Mouse (Mus musculus): ENCODE data around the gene Tuba1c. TPM values are rescaled to one million over a fixed set of nuclear protein-coding genes. Genes with fewer than 3 reads are reported as not detected.

Tuba1c gene
- polyA plus RNA-seq, 1 experiment from 2014 or later, result 244 TPM

- no peaks in the 10 kb centered on the region for H3K36me3 ChIP-seq
- H3K9me3 ChIP-seq (replicated peaks), result no peaks in the 10 kb centered on the region; the same call in 1 of the 2 replicates
- H3K27ac ChIP-seq, result no peak overlapping the region
- no peak overlapping the region for H3K4me3 ChIP-seq
- H3K9ac ChIP-seq, result no peak overlapping the region
- no peak for ATAC-seq
- WGBS (ENCODE audit: insufficient replicate concordance), result 79% methylated on average over 7 of the region's 7 CpGs
- H3K4me2 ChIP-seq, result no peak overlapping the region
- H3K27me3 ChIP-seq (replicated peaks), result peaks cover 27% of the 10 kb centered on the region
- H3K4me1 ChIP-seq, result peaks cover 7% of the 10 kb centered on the region; the same call in 1 of the 2 replicates
These were observed 8.4 kb upstream of the Tuba1c start for GRCm38 (mm10) chr15:99021255-99021654.

- Histone ChIP-seq H3K27ac (no peak overlapping the region), H3K27me3 (replicated peaks) (peaks cover 10% of the 10 kb centered on the region; the same call in 1 of the 2 replicates), H3K36me3 (no peaks in the 10 kb centered on the region), H3K9me3 (replicated peaks) (no peaks in the 10 kb centered on the region; the same call in 1 of the 2 replicates), H3K4me3 (no peak overlapping the region), H3K4me2 (no peak overlapping the region), H3K9ac (no peak overlapping the region), H3K4me1 (peaks cover 19% of the 10 kb centered on the region)
- no peak for ATAC-seq
- WGBS (ENCODE audit: insufficient replicate concordance), result 17% methylated on average over 7 of the region's 8 CpGs
These were observed 4.9 kb upstream of the Tuba1c start for GRCm38 (mm10) chr15:99024668-99025314.

DNA sequence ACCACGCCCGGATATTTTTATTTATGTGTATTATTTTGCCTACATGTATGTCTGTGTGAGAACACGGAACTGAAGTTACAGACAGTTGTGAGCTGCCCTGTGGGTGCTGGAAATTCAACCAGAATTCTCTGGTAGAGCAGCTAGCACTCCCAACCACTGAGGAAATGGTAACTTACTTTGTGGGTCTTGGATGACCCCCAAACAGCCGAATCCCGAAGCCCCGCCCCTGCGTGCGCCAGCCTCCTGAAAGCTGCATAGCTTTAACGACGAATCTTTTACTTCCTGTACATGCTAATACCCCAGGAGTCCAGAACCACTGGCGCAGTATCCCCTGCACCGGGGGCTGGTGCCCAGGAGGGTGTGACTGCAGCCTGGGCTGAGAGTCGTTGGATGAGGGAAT lies 4.3 kb upstream of the Tuba1c start:
- WGBS (ENCODE audit: insufficient replicate concordance), result 51% methylated on average over 13 of the region's 13 CpGs

DNA sequence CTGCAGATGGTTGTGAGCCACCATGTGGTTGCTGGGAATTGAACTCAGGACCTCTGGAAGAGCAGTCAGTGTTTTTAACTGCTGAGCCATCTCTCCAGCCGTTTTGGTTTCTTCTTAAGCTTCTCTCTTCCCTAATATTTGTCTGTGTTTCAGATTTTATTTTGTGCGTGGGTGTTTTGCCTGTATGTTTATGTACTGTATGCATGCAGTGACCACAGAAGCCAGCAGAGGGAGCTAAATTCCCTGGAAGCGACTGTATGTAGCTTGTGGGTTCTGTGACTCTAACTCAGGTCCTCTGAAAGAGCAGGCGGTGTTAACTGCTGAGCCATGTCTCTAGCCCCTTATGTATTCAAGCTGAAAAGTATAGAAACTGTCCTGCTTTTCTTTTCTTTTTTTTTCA lies 3.4 kb upstream of the Tuba1c start:
- peaks cover 21% of the 10 kb centered on the region for H3K4me1 ChIP-seq
- H3K4me3 ChIP-seq, result no peak overlapping the region
- no peaks in the 10 kb centered on the region; the same call in 1 of the 2 replicates for H3K9me3 ChIP-seq (replicated peaks)
- no peak overlapping the region for H3K27ac ChIP-seq
- 32% methylated on average over 4 of the region's 4 CpGs for WGBS (ENCODE audit: insufficient replicate concordance)
- peaks cover 7% of the 10 kb centered on the region; the same call in 1 of the 2 replicates for H3K27me3 ChIP-seq (replicated peaks)
- H3K36me3 ChIP-seq, result no peaks in the 10 kb centered on the region
- no peak for ATAC-seq
- H3K9ac ChIP-seq, result no peak overlapping the region
- no peak overlapping the region for H3K4me2 ChIP-seq

More for the DNA sequence above, 4.3 kb upstream of the Tuba1c start:
- Histone ChIP-seq H3K36me3 (no peaks in the 10 kb centered on the region), H3K27ac (no peak overlapping the region), H3K27me3 (replicated peaks) (peaks cover 7% of the 10 kb centered on the region; the same call in 1 of the 2 replicates), H3K4me3 (no peak overlapping the region), H3K4me2 (no peak overlapping the region), H3K4me1 (peaks cover 19% of the 10 kb centered on the region), H3K9me3 (replicated peaks) (no peaks in the 10 kb centered on the region; the same call in 1 of the 2 replicates), H3K9ac (no peak overlapping the region)
- ATAC-seq, result no peak

DNA sequence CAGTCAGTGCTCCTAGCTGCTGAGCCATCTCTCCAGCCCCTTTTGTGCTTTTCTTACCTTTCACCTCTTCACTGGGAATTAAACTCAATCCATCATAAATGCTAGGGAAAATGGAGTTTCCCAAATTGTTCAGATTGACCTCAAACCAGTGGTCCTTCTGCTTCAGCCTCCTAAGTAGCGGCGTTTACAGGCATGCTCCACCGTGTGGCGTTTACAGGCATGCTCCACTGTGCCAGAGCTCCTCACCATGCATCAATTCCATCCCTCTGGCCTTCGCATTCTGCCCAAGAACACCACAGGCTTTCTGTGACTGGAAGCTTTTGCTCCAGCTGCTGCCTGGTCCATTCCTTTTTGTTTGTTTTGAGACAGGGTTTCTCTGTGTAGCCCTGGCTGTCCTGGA lies 2.6 kb upstream of the Tuba1c start:
- H3K9me3 ChIP-seq (replicated peaks), result no peaks in the 10 kb centered on the region
- H3K4me1 ChIP-seq, result peaks cover 29% of the 10 kb centered on the region
- peaks cover 2% of the 10 kb centered on the region; the same call in 1 of the 2 replicates for H3K36me3 ChIP-seq
- no peak for ATAC-seq
- no peak overlapping the region for H3K9ac ChIP-seq
- no peak overlapping the region for H3K4me2 ChIP-seq
- 66% methylated on average over 5 of the region's 5 CpGs for whole genome bisulfite sequencing (ENCODE audit: insufficient replicate concordance)
- no peak overlapping the region for H3K4me3 ChIP-seq
- H3K27me3 ChIP-seq (replicated peaks), result peaks cover 7% of the 10 kb centered on the region; the same call in 1 of the 2 replicates
- H3K27ac ChIP-seq, result no peak overlapping the region

DNA sequence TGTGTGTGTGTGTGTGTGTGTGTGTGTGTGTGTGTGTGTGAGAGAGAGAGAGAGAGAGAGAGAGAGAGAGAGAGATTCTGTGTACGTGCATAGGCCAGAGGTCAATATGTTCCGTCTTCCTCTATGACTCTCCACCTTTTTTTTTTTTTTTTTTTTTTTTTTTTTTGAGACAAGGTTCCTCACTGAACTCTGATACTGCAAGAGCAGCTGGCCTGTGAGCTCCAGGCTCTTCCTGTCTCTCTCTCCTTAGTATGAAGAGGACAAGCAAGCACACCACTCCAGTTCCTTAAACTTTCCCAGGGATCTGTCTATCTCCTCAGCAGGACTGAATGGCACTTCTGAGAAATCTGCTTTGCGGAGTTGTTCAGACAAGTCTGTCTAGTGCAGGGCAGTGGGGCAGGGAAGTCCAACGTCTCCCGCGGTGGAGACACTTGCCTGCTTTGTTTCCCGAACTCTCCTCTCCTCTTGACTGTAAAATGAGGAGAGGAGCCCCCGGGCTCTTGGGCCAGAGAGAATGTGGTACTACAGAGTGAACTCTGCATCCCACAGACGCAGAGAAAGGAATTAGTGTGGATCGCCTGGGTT lies 725 bp upstream of the Tuba1c start:
- peak overlapping the region; percentile 81 for H3K9ac ChIP-seq
- H3K36me3 ChIP-seq, result peaks cover 21% of the 10 kb centered on the region
- H3K27ac ChIP-seq, result peak overlapping the region; percentile 99
- no peaks in the 10 kb centered on the region for H3K9me3 ChIP-seq (replicated peaks)
- peak overlapping the region; percentile 95 for H3K4me2 ChIP-seq
- 7% methylated on average over 10 of the region's 10 CpGs for WGBS (ENCODE audit: insufficient replicate concordance)
- no peak for ATAC-seq
- H3K4me3 ChIP-seq, result peak overlapping the region; percentile 89
- H3K27me3 ChIP-seq (replicated peaks), result peaks cover 3% of the 10 kb centered on the region; the same call in 1 of the 2 replicates
- H3K4me1 ChIP-seq, result peaks cover 47% of the 10 kb centered on the region

DNA sequence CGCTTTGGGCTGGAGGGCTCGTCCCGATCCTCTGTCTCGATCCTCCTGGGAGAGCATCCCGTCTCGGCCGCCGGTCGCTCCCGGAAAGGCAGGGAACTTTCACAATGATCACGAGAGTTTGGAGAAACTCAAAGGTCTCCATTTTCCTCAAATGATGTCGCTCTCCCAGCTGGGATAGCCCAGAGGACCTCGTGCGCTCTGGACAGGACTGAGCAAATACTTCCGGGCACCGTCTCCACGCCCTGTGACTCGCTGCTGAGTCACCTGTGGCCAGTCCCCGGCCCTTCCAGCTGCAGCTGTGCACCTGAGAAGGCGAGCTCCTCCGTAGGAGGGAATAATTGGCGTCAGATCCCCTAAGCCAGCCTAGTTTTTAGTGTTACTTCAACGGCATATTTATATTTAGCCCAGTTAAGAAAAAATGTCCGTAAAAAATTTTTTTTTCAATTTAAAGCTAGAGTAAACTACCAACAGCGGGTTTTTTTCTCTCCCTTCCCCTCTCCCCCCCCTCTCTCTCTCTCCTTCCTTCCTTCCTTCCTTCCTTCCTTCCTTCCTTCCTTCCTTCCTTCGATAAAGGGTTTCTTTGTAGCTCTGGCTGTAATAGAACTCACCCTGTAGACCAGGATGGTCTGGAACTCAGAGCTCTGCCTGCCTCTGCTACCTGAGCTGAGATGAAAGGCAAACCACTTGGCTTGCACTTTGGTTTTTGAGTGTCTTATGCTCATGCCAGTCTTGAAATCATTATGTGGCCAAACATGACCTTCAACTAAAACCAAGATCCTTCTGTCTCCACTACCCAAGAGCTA lies 1.1 kb downstream of the Tuba1c start:
- H3K27me3 ChIP-seq (replicated peaks), result no peaks in the 10 kb centered on the region
- H3K9ac ChIP-seq, result peak overlapping the region; percentile 93
- peaks cover 52% of the 10 kb centered on the region for H3K4me1 ChIP-seq
- H3K36me3 ChIP-seq, result peaks cover 36% of the 10 kb centered on the region
- ATAC-seq, result peak; percentile 69
- peak overlapping the region; percentile 89 for H3K4me3 ChIP-seq
- peak overlapping the region; percentile 95 for H3K4me2 ChIP-seq
- no peaks in the 10 kb centered on the region for H3K9me3 ChIP-seq (replicated peaks)
- WGBS (ENCODE audit: insufficient replicate concordance), result 2% methylated on average over 26 of the region's 26 CpGs
- H3K27ac ChIP-seq, result peak overlapping the region; percentile 99

DNA sequence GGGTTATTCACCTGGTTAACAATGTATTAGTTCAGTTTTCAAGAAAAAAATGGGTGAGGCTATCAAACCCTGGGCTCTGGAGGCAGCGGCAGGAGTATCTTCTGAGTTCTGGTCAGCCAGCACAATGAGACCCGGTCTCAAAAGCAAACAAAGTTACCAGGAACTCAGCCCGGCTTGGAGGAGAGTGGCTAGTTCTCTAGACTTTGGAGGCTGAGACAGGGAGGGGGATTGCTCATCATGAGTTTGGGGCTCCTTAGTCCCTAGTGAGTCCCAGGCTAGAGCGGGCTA lies 1.6 kb downstream of the Tuba1c start:
- peak overlapping the region; percentile 95 for H3K4me2 ChIP-seq
- WGBS (ENCODE audit: insufficient replicate concordance), result 19% methylated on average over 4 of the region's 4 CpGs
- peak overlapping the region; percentile 99 for H3K27ac ChIP-seq
- peaks cover 52% of the 10 kb centered on the region for H3K4me1 ChIP-seq
- H3K9ac ChIP-seq, result peak overlapping the region; percentile 93
- peaks cover 42% of the 10 kb centered on the region for H3K36me3 ChIP-seq
- H3K27me3 ChIP-seq (replicated peaks), result no peaks in the 10 kb centered on the region
- no peak for ATAC-seq
- H3K9me3 ChIP-seq (replicated peaks), result no peaks in the 10 kb centered on the region
- peak overlapping the region; percentile 89 for H3K4me3 ChIP-seq

- Histone ChIP-seq H3K4me1 (peaks cover 52% of the 10 kb centered on the region), H3K27me3 (replicated peaks) (no peaks in the 10 kb centered on the region), H3K27ac (peak overlapping the region; percentile 75), H3K36me3 (peaks cover 48% of the 10 kb centered on the region), H3K4me2 (peak overlapping the region; percentile 95), H3K9me3 (replicated peaks) (no peaks in the 10 kb centered on the region), H3K4me3 (peak overlapping the region; percentile 89), H3K9ac (peak overlapping the region; percentile 93)
- no peak for ATAC-seq
- 24% methylated on average over 9 of the region's 9 CpGs for WGBS (ENCODE audit: insufficient replicate concordance)
These were observed 2.5 kb downstream of the Tuba1c start for GRCm38 (mm10) chr15:99032041-99032725.

- peak overlapping the region; percentile 93 for H3K9ac ChIP-seq
- H3K27me3 ChIP-seq (replicated peaks), result no peaks in the 10 kb centered on the region
- H3K4me2 ChIP-seq, result peak overlapping the region; percentile 95
- 20% methylated on average over 7 of the region's 7 CpGs for WGBS (ENCODE audit: insufficient replicate concordance)
- peaks cover 50% of the 10 kb centered on the region for H3K36me3 ChIP-seq
- H3K27ac ChIP-seq, result peak overlapping the region; percentile 75
- peak overlapping the region; percentile 89 for H3K4me3 ChIP-seq
- peaks cover 52% of the 10 kb centered on the region for H3K4me1 ChIP-seq
- no peaks in the 10 kb centered on the region for H3K9me3 ChIP-seq (replicated peaks)
- no peak for ATAC-seq
These were observed 3.1 kb downstream of the Tuba1c start for GRCm38 (mm10) chr15:99032726-99033250.

- Histone ChIP-seq H3K9ac (peak overlapping the region; percentile 93), H3K4me2 (peak overlapping the region; percentile 95), H3K27me3 (replicated peaks) (no peaks in the 10 kb centered on the region), H3K4me1 (peaks cover 49% of the 10 kb centered on the region), H3K9me3 (replicated peaks) (no peaks in the 10 kb centered on the region), H3K4me3 (peak overlapping the region; percentile 89), H3K36me3 (peaks cover 59% of the 10 kb centered on the region), H3K27ac (peak overlapping the region; percentile 75)
- WGBS (ENCODE audit: insufficient replicate concordance), result 49% methylated on average over 7 of the region's 7 CpGs
- no peak for ATAC-seq
These were observed 4.0 kb downstream of the Tuba1c start for GRCm38 (mm10) chr15:99033498-99034270.
